Mouse (Mus musculus): ENCODE data around the gene Nav2.

The Nav2 gene

DNA sequence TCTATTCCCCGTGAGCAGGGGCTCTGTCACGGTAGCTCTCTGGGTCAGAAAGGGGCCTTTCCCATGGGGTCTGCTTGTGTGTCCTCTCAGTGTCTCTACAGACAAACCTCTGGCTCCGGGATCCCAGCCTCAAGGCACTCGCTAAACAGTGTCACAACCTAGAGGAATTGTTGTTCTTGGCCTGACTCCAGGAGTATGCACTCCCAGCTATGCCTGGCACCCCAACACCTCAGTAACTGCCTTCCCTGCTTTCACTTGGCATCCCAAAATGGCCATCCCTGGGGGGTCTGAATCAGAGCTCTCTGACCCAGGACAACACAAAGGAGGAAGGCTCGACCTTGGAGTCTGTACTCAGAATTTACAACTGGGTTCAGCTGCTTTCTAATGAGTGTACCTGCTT is 317.2 kb downstream of the Nav2 start:
- DNase-seq, result peak; percentile 13

DNA sequence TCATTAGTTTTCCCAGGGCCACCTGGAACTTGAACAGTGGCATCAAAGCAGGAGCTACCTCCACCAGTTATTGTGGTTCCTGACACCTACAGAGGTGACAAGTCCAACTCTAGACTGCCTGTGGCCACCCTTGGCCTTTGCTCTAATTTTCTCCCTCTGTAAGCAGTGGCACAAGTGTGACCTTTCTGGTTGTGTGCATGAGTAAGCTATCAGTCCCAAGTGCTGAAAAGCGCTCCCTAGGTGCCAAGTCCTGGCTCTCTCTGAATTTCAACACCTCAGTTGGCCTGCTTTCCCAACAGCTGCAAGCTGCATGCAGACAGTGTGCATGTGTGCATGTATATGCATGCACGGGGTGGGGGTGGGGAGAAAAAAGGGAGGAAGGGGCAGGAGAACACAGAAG is 324.5 kb downstream of the Nav2 start:
- DNase-seq, result no peak

GRCm38 (mm10) chr7:49234288-49234687 is 325.8 kb downstream of the Nav2 start:
- no peak for DNase-seq

GRCm38 (mm10) chr7:49235271-49235681 is 326.8 kb downstream of the Nav2 start:
- no peak for DNase-seq

DNA sequence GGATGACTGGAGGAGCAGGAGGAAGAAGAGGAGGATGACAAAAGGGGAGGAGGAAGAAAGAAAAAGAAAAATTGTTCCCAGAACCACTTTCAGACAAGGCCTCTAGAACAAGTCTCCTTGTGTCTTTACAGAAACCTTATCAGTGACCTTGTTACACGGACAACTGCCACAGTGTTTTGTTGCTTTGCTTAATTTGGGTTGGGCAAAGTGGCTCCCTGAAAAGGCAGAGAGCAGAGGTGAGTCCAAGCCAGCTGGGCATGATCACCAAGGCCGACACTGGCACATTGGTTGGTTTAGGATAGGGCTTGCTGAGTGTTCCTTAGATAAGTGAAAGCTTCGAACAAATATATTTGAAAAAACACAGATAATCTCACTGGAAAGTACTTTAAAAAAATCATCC is 327.3 kb downstream of the Nav2 start:
- DNase-seq, result no peak

DNA sequence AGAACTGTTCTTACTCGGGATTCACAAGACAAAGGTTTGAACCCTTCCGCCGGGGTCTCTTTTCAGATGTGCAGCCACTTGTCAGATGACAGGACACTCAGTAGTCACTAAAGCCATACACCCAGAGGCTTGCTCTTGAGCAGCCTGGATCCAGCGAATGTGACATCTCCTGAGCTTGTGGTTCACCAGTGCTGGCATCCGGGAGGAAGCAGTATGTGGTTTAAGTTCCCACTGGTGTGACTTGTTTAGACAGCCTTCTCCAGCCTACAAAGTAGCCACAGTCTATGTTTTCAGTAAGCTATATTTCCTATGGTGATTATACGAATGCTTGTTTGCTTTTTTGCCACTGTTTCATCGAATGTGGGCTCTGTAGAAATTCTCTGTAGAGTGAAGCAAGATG is 331.9 kb downstream of the Nav2 start:
- DNase-seq, result no peak

DNA sequence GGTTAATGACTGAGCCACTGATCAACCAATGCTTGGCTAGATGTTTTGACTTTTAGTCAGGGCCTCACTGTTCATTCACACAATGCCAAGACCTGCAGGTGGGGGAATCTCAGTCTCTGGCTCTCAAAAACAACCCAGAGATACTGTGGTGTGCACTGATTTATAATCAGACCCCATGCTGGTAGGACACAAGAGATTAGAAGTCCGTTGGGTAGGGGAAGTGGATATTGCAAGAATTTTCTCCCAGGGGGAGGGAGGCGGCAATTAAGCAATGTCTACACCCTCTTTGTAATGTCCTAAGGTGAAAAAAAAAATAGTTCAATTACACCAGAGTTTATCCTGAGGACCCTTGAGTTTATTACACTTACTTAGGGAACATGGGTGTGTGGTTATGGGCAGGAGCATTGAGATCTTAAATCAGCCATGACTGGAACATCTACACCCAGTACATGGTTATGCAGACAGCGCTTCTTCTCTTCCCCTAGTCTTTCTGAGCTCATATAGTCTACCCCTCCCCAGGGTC is 332.8 kb downstream of the Nav2 start:
- no peak for DNase-seq

DNA sequence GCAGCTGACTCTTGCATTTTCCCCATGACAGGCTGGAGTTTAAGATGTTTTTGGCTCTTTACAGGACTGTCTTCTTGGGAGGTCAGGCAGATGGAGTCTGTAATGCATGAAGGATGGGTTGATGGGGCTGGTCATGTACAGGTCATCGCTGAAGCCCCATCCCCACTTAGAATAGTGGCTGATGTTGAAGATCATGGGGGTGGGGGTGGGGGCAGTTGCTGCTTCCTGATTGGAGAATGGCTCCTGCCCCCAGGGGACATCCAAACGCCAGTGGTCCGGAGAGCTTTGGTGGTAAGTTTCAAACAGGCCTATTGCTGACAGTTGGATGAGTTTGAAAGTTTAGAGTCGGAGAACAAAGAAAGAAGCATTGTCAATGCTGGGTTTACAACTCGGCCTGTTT is 333.7 kb downstream of the Nav2 start:
- DNase-seq, result no peak

- no peak for DNase-seq
These were observed 334.6 kb downstream of the Nav2 start for GRCm38 (mm10) chr7:49243079-49243478.

GRCm38 (mm10) chr7:49245537-49246239 is 337.2 kb downstream of the Nav2 start:
- DNase-seq, result peak; percentile 94

DNA sequence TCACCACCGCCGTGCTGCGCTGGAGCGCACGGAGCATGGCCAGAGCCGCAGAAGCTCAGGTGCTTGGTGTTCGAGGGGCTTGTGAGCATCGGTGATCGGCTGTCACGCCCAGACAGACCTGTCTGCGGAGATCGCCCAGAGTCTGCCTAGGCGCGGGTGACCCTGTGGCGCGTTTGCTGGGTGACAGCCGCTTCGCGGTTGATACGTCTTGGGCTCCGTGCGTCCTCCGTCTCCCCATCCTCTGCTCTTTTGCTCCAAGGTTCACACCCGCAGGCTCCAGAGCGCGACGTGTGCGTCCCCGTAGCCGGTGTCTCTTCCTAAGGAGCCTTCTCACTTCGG is 337.7 kb downstream of the Nav2 start:
- DNase-seq, result no peak

GRCm38 (mm10) chr7:49246584-49247481 is 338.3 kb downstream of the Nav2 start:
- no peak for DNase-seq

DNA sequence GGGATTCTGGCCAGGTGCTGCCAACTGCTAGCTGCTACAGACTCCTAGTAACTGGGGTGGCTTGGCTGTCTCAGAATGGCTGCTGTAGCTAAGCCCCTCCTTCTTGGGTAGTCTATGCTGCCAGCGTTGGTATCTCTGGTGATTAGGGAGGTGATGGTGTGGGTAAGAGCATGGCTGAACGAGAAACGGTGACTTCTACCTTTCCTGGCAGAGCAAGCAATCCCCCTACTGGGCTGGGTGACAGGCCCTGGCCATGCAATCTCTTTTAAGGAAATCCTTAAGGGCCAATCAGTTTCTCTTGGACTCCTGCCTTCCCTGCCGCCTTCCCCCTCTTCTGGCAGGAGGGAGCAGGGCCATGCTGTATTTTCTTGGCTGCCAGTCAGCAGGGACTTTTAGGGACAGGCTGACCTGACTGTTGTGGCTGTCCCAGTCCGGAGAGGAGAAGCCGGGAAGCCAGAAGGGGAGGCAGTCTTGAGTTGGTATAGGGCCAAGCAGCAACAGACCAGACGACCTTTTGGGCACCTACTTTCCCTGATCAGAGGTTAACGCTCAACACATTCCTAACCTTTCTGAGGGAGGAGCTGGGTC is 339.3 kb downstream of the Nav2 start:
- DNase-seq, result peak; percentile 79

DNA sequence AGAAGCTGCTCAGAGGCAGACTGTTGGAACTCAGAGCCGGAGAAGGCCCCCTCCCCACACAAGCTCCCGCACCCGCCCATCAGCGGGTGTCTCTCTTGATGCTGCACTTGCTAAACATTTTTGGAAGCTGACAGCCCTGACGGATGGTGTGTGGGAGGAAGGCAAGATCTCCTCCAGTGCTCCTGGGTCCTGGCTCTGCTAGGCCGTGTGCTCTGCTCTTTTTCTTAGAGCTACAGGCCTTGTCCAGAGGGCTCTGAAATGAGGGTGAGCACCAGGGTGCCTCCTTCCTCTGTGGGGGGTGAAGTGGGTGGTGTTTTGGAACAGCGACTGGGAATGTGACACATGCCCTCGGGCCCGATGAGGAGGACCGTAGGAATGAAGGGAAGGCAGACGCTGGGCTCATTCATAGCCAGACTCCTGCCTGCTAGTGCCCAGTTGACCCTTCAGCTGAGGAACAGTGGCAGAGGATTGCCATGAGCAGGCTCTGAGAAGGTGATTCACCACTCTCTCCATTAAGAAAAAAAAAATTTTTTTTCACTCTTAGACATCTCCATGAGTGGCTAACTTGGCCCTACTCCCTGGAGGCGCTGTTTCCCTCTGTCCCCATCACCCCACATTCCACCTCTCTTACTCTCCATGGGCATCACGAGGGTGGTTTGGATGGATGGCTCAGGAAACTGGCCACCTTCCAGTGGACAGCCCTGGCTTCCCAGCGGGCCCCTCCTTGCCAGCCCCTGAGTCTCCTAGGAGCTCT is 340.0 kb downstream of the Nav2 start:
- no peak for DNase-seq

- DNase-seq, result no peak
These were observed 340.9 kb downstream of the Nav2 start for GRCm38 (mm10) chr7:49249462-49249861.

DNA sequence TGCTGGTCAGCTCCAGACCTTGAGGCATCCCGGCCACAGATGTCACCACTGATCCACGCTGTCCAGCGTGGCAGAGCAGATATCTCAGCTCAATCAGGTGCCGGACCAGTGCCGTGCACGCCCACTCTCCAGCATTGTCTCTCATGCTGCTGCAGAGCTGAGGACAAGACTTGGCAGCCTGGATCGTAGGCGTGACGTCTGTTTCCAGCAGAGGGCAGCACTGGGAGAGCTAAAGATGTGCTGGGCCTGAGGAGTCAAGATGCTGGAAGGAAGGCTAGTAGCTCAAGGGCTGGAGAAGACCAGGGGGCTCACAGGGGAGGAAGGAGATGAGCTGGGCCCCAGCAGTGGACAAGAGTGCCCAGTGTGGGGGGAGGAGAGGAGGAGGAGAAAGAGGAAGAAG is 341.5 kb downstream of the Nav2 start:
- DNase-seq, result peak; percentile 91

GRCm38 (mm10) chr7:49250581-49251307 is 342.2 kb downstream of the Nav2 start:
- no peak for DNase-seq

DNA sequence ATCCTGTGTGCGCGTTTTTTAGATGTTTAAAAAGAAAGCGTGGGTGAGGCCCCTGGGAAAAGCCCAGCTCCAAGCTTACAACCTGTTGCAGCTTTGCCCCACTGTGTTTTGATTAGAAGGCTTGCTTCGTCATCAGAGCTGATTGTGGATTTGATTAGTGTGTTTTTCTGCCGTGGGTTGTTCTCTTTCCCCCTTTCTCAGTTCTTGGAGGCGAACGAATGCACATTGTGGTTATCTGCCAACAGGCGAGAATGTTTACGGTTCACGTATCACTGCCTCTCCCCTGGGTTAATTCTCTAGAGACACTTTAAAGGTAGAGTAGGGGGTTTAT is 342.8 kb downstream of the Nav2 start:
- no peak for DNase-seq

DNA sequence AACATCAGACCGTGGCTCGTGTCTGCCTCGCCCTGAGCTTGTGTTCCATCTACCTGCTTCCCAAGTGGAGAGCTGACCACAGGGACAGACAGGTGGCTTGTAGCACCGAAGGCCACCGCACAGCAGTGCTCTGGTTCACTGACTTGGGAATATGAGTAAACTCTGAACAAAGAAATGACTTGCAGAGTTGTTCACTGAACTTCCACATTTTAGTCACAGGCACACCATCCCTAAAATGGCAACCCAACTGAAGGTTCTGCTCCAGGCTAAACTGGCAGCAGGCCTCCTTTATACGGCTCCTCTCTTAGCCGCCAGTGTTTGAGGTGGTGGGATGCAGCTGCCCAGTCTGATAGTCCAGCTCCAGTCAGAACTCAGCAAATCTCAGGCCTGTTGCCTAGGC is 343.9 kb downstream of the Nav2 start:
- no peak for DNase-seq

- DNase-seq, result no peak
These were observed 344.4 kb downstream of the Nav2 start for GRCm38 (mm10) chr7:49252902-49253301.

GRCm38 (mm10) chr7:49255053-49255452 is 346.5 kb downstream of the Nav2 start:
- no peak for DNase-seq

DNA sequence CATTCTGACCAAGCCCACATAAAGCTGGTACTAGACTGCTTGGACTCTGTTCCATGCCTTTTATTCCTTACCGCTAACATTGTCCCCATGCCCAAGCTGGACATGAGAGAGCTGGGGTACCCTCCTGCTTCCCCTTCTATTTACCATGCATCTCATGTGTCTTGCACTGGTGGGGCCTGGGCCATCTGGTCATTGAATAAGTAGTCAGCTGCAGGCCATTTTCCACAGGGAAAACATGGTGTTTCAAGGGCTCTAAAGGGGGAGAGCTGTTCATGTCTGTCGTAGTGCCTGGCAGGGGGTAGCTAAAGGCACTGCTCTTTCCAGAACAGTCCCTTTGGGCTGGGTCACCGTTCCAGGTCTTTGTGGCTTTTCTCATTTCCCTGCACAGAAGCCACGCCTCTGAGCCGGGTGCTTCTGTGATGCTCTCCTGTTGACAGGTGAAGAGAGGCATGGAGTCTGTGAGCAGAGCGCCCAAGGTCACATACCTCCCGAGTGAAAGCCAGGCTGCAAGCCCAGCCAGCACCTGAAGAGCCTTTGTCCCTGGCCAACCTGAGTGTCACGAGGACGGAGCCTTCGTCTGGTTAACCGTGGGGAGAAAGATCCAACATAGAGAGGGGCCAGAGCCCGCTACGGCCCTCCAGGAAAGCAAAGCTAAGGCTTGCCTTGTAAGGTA is 348.9 kb downstream of the Nav2 start:
- no peak for DNase-seq

Measured in lung, postnatal 14 days (tissue).